Mouse (Mus musculus): ENCODE results near the gene Npm3. TPM values are rescaled to one million over a fixed set of nuclear protein-coding genes. Genes with fewer than 3 reads are reported as not detected.

Npm3 gene
- 14.4 TPM for polyA plus RNA-seq (2014; fragmentation: Illumina TruSeq; extraction: RNeasy Lipid Tissue Mini Kit (QIAGEN cat#74804); ENCODE audit: low read depth, low replicate concordance)

DNA sequence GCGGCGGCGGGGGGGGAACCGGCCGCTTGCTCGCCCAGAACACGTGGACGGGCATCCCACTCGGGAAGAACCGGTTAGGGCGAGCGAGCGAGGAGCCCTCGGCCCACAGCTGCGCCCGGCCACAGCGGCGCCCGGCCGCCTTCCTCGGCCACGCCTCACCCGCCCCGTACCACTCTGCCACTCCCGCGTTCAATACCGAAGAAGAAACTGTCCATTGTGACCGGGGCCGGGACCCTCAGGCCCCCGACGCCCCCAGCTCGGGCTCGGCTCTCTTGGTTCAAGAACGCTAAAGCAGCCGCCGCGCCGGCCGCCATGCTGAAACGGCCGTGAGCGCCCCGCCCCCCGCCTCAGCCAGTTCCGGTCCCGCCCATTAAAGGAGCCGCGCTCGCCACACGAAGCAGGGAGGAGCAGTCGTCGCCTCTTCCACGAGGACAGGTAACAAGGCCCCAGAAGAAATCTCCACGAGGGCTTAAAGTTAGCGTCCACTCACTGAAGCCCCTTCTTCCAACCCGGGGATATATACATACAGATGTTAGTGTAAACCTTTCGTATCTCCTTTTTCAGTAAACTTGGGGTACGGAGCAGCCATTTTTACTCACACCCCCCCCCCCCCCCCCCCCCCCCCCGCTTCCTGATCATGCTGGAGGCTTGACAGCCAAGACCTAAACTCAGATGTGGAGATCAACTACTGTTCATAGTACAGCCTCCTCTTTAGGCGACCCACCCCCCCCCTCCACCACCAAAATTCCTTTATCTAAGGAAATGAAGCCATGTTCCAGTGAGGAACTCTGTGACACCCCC, at the start of gene Npm3:
Gene Npm3 (minus strand): TSS at position 349 of the 801 bp plus-strand sequence.

DNA sequence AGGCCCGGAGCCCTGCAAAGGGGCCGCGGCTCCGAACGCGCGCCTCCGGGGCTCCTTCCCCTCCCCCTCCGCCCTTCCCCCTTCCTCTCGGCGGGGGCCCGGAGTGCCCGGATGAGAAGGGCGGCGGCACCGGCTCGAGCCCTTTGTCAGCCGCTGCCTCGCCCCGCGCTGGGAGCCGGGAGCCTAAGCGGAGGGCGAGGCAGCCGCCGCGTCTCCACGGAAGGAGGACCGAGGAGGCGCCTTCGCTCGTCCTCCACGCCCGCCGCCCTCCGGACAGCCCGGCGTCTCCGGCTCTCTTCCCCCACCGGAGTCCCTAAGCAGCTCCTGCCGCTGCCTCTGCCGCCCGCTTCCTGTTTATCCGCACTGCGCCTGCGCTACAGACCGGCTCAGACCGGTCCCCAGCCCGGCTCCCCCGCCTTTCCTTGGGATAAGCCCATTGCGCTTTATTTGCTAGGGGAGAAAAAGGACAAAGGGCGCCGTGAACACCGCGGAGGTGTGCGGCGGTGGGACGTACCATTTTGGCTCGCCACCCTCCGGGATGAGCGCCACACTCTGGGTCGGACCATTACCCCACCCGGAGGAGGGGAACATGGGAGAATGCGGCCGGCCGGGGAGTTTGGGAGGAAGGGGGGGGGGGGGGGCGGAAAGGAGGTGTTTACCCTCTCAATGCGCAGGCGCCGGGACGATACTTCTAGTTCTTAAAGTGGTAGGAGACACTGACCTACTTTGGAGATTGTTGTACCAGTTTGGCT, 34.0 kb upstream of the Npm3 start, which contains the start of gene Mgea5:
Gene Mgea5 (minus strand): TSS at position 657 of the 752 bp plus-strand sequence.

DNA sequence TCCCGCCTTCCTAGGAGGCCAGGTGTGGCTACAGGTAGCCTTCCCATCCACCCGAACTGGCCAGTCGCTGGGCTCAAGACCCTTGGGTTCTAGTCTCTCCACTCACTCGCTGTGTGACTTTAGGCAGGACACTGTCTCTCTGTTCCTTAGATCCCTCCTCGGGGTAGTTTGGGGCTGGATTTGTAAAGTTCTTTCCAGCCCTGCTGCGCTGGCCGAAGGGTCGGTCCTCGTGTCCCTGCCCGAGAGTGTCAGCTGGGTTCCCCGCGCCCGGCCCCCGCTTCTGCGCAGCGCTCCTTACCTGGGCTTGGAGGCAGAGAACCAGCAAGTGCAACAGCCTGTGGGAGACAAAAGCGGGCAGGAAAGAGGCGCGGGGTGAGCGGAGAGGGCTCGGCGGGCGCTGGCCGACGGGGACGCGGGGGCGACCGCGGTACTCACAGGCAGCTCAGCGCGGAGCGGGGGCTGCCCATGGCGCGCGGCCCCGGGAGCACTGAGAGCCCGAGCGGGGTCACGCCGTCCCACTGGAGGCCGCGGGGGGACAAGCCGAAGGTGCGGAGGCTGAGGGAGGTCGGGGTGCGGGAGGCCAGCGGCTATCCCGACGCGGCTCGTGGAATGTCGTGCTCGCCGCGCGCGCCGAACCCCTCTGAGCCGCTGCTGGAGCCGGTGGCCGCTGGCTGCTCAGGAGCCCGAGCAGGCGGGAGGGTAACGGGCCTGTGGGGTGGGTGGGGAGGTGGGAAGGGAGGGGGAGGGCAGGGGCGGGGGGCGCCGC, 7.0 kb downstream of the Npm3 start, which contains the start of gene Fgf8:
Gene Fgf8 (minus strand): TSS at position 698 of the 766 bp plus-strand sequence.

Other genes with a start within 250 kb of the Npm3 start
- not detected for gene Poll, start 189.1 kb downstream of the Npm3 start, polyA plus RNA-seq (2014; fragmentation: Illumina TruSeq; extraction: RNeasy Lipid Tissue Mini Kit (QIAGEN cat#74804); ENCODE audit: low read depth, low replicate concordance)
- 5.9 TPM for gene Gm17018, start 189.0 kb downstream of the Npm3 start, polyA plus RNA-seq (2014; fragmentation: Illumina TruSeq; extraction: RNeasy Lipid Tissue Mini Kit (QIAGEN cat#74804); ENCODE audit: low read depth, low replicate concordance)
- gene Fbxw4, start 89.3 kb downstream of the Npm3 start, polyA plus RNA-seq (2014; fragmentation: Illumina TruSeq; extraction: RNeasy Lipid Tissue Mini Kit (QIAGEN cat#74804); ENCODE audit: low read depth, low replicate concordance): not detected
- not detected for gene Fgf8, start 6.7 kb downstream of the Npm3 start, polyA plus RNA-seq (2014; fragmentation: Illumina TruSeq; extraction: RNeasy Lipid Tissue Mini Kit (QIAGEN cat#74804); ENCODE audit: low read depth, low replicate concordance)
- gene Mgea5, start 34.2 kb upstream of the Npm3 start, polyA plus RNA-seq (2014; fragmentation: Illumina TruSeq; extraction: RNeasy Lipid Tissue Mini Kit (QIAGEN cat#74804); ENCODE audit: low read depth, low replicate concordance): 154 TPM
- gene Kcnip2, start 66.5 kb upstream of the Npm3 start, polyA plus RNA-seq (2014; fragmentation: Illumina TruSeq; extraction: RNeasy Lipid Tissue Mini Kit (QIAGEN cat#74804); ENCODE audit: low read depth, low replicate concordance): not detected
- gene Armh3, start 248.9 kb upstream of the Npm3 start, polyA plus RNA-seq (2014; fragmentation: Illumina TruSeq; extraction: RNeasy Lipid Tissue Mini Kit (QIAGEN cat#74804); ENCODE audit: low read depth, low replicate concordance): 25.2 TPM

Data from adrenal gland, adult 10 weeks (tissue).